Mouse (Mus musculus) MEL-GATA-1-ER (cell line): ENCODE measurements around the gene Notch1.

ENCODE experiments used
- DNase-seq: peaks from one replicate; pipeline ENCODE4 v3.0.0-alpha.2; 2012; ENCODE audit warnings: low read depth; ENCODE audit errors: extremely low read depth

Notch1 gene

GRCm38 (mm10) chr2:26481724-26482495 lies 34.6 kb downstream of the Notch1 start:
- no peak for DNase-seq

- no peak for DNase-seq
Measured at GRCm38 (mm10) chr2:26480911-26481310, 35.6 kb downstream of the Notch1 start.

GRCm38 (mm10) chr2:26478685-26479205 lies 37.7 kb downstream of the Notch1 start:
- no peak for DNase-seq

- no peak for DNase-seq
Measured at GRCm38 (mm10) chr2:26477911-26478310, 38.6 kb downstream of the Notch1 start.

GRCm38 (mm10) chr2:26475505-26476430 lies 40.7 kb downstream of the Notch1 start:
- no peak for DNase-seq

GRCm38 (mm10) chr2:26474789-26475504 lies 41.5 kb downstream of the Notch1 start:
- DNase-seq, result no peak

- DNase-seq, result peak; percentile 86
Measured at GRCm38 (mm10) chr2:26472312-26473090, 44.0 kb downstream of the Notch1 start.

GRCm38 (mm10) chr2:26471652-26472285 lies 44.7 kb downstream of the Notch1 start:
- no peak for DNase-seq

- no peak for DNase-seq
Measured at GRCm38 (mm10) chr2:26470967-26471366, 45.5 kb downstream of the Notch1 start.

GRCm38 (mm10) chr2:26468376-26468775 lies 48.1 kb downstream of the Notch1 start:
- no peak for DNase-seq

GRCm38 (mm10) chr2:26463412-26463811 lies 53.1 kb downstream of the Notch1 start:
- no peak for DNase-seq

- DNase-seq, result no peak
Measured at GRCm38 (mm10) chr2:26462980-26463379, 53.5 kb downstream of the Notch1 start.

- no peak for DNase-seq
Measured at GRCm38 (mm10) chr2:26461667-26462066, 54.8 kb downstream of the Notch1 start.

GRCm38 (mm10) chr2:26460837-26461236 lies 55.6 kb downstream of the Notch1 start:
- no peak for DNase-seq

- no peak for DNase-seq
Measured at GRCm38 (mm10) chr2:26460097-26460646, 56.3 kb downstream of the Notch1 start.

- no peak for DNase-seq
Measured at GRCm38 (mm10) chr2:26459478-26459877, 57.0 kb downstream of the Notch1 start.

- DNase-seq, result no peak
Measured at GRCm38 (mm10) chr2:26458402-26459124, 57.9 kb downstream of the Notch1 start.

GRCm38 (mm10) chr2:26449121-26450060 lies 67.1 kb downstream of the Notch1 start:
- no peak for DNase-seq
